Mouse (Mus musculus): ENCODE data around the gene Plekhg5.

- no peak for TF ChIP-seq CTCF (conservative IDR thresholded peaks at IDR 0.05 in 1 of 2, IDR thresholded peaks at IDR 0.05 in 1 of 2; ENCODE audit: low read depth in 2 of 2, low read length in 2 of 2)
- TF ChIP-seq POLR2A (IDR thresholded peaks at IDR 0.05; ENCODE audit: low read depth, low read length) = no peak
- TF ChIP-seq E2F4 (IDR thresholded peaks at IDR 0.05; ENCODE audit: insufficient replicate concordance, low read depth, low read length) = no peak
- no peak for TF ChIP-seq MYC (IDR thresholded peaks at IDR 0.05; ENCODE audit: low read depth, low read length)
- TF ChIP-seq MAFK (IDR thresholded peaks at IDR 0.05; ENCODE audit: insufficient replicate concordance, low read length) = no peak
- TF ChIP-seq MAX (IDR thresholded peaks at IDR 0.05; ENCODE audit: low read length) = no peak
- TF ChIP-seq JUND (conservative IDR thresholded peaks at IDR 0.05; ENCODE audit: low read depth, low read length) = no peak
Measured at GRCm38 (mm10) chr4:152069245-152069644, 3.1 kb upstream of the Plekhg5 start.
